Mouse (Mus musculus): ENCODE data around the gene Kcnc4.

The Kcnc4 gene

GRCm38 (mm10) chr3:107454280-107454679 lies 5.1 kb downstream of the Kcnc4 start:
- DNase-seq, result no peak

DNA sequence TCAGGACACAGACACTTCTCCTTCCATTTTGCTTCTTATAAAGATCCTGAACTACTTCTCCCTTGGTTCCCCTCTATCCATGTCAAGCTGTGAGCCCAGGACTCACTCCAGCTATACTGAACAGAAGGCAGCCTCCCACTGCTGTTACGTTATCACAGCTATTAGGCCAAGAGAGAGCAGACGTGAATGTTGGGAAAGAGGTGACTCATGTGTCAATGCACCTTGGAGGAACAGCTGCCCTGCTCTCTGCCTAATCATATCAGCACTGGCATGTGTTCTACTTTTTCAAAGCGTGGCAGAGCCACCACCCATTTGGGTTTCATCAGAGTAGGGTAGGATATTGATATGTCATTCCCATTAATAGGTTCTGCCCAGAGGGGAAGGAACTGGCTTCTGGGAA lies 12.5 kb downstream of the Kcnc4 start:
- no peak for DNase-seq

DNA sequence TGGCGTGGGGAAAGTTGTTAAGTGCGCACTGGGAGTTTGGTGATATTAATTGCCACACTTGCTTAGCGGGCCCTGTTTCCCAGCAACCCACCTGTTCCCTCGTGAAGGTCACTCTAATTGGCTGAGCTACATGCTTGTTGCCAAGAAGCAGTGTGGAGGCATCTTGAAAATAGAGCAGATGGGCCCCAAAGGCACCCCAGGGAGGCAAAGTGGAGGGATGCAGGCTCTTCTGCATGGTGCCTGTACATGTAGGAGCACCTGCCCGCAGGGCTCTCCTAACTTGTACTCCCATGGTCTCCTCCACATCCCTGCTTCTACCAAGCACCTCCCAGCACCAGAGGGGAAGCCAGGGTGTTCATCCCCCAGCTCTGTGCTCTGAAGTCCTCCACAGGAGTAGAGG lies 15.5 kb downstream of the Kcnc4 start:
- no peak for DNase-seq

DNA sequence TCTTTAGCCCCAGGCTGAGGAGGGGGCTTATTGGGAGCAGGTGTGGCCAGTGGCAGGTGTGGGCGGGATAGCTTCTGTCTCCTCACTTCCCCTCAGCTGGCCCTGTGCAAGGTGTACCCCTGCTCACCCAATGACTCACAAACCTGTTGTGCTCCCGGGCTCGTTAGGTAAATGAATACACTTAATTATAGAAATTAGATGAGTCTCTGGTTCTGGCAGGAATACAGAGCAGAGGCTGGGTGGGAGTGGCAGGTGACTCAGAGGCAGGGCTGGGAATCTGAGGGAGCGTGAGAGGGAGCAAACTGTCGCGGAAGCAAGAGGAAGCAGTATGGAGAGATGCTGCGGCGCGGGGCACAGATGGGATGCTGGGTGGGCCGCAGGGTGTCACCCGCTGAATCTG lies 17.2 kb downstream of the Kcnc4 start:
- no peak for DNase-seq

DNA sequence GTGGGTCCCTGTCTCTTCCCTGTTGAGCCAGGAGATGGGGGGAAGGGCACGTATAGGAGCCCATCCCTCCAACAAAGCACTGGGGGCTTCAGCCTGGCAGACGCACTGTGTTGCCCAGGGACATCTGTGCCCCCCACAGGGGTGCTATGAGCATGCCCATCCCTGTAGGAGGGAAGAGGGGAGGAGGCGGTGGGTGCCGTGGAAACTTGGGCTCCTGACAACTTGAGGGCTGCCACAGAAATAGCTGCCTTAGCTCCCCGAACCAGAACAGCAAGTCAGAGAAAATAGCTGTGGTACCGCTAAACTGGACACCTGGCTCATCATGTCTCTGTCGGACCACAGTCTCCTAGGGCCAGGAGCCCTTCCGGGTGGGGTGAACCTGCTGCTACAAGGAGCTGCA lies 18.0 kb downstream of the Kcnc4 start:
- DNase-seq, result no peak

- no peak for DNase-seq
These were observed 20.1 kb downstream of the Kcnc4 start for GRCm38 (mm10) chr3:107439280-107439679.

GRCm38 (mm10) chr3:107437666-107438065 lies 21.7 kb downstream of the Kcnc4 start:
- DNase-seq, result no peak

- no peak for DNase-seq
These were observed 22.9 kb downstream of the Kcnc4 start for GRCm38 (mm10) chr3:107436434-107436833.

GRCm38 (mm10) chr3:107433614-107434013 lies 25.7 kb downstream of the Kcnc4 start:
- no peak for DNase-seq

- DNase-seq, result no peak
These were observed 28.1 kb downstream of the Kcnc4 start for GRCm38 (mm10) chr3:107431268-107431667.

DNA sequence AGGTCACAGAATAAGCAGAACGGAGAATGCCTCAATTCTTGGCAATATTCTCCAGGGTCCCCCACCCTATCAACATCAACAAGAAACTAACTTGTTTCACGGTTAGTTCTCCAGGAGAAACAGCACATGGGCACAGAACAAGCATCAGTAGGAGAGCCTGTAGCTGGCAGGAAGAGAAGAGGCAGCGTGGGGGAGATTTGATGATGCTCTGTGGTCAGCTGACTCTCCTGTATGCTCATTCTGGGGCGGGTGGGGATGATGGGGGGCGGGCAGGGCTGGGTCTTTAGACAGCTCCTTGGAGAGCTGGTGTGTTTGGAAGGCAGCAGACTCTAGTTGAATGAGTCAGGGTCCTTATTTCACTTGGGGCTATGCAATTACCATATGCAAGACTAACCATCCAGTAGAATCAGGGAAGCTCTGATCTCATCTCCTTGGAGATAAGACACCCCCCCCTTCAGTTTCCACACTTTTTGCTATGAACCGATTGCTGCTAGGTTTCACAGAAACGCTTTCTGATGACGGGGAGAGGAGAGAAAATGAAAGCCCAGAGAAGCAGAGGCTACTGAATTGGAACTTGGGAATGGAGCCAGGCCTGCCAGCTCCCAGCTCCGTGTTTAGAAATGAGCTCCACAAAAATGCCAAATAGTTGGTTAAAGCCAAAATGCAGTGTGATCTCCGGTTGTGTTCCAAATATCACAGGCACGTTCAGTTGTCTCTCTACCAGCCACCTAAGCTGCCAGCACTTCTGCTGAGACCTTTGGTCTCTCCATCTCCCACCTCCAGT lies 34.9 kb downstream of the Kcnc4 start:
- DNase-seq, result no peak

DNA sequence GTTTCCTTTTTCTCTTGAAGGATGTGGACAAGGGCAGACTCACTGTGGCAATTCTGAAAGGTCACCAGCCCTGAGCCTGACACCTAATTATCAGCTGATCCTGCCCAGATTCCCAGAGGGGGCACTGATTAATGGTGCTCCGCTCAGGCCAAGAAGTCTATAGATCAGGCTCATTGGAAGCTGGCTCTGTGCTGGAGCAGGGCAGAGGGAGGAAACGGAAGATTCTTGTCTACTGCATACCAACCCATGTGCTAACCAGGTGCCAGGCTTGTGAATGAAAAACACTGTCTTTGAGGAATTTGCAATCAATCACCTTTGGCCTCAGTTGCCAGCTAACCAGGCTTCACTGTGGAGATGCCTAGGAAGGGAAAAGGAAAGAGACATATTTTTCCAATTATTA lies 39.2 kb downstream of the Kcnc4 start:
- DNase-seq, result no peak

DNA sequence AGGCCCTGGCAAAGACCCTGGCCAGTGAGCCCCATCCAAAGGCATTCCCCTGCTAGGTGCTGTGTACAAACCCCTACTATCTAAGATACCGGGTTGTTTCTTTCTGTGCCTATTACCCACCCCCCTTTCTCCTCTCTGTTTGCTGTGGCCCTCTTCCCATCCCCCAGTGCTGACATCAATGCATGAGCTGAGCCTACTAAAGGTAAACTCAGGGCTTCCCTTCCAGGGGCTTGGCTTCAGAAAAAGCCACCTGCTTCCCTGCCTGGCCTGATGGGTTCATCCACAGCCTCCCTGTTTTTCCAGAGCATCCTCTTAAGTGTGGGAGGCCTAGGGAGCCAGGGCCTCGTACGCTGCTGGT lies 42.1 kb downstream of the Kcnc4 start:
- DNase-seq, result no peak

- no peak for DNase-seq
These were observed 42.6 kb downstream of the Kcnc4 start for GRCm38 (mm10) chr3:107416541-107417286.

GRCm38 (mm10) chr3:107413093-107413492 lies 46.3 kb downstream of the Kcnc4 start:
- DNase-seq, result no peak

DNA sequence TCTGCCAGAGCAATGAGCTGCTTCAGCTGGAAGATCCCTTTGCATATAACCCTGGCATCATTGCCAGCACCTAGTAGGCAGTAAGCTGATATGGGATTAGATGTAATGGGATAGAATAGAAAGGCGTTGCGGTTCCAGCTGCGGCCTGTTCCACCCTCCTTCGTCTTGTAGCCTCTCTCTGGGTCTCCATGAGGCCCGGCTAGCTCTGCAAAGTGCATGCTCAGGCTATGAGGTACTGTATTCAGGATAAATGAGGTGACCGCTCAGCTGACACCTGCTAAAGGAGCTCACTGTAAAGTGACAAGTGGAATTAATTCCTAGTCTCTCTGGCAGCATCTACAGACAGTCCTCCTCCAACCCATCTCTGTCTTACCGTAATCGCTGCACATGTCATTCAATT lies 46.8 kb downstream of the Kcnc4 start:
- no peak for DNase-seq

DNA sequence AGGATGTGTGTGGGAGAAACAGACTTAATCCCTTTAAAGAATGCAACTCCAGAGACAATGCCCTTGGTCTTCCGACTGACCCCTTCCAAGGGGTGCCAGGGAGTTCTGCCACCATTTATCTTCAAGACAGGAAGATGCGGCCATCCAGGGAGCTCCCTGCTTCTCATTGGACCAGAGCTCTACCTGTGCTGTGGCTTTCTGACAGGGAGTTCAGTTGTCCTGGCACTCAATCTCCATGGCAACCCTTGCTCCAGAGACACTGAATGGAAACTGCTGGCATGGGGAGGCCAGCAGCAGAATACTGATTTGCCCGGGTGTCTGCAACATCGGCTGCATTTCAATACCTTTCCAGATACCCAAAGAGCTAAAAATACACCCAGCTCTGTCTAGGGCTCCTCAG lies 47.7 kb downstream of the Kcnc4 start:
- DNase-seq, result no peak

- DNase-seq, result no peak
These were observed 58.0 kb downstream of the Kcnc4 start for GRCm38 (mm10) chr3:107401401-107401800.

- DNase-seq, result no peak
These were observed 59.2 kb downstream of the Kcnc4 start for GRCm38 (mm10) chr3:107399991-107400640.

- DNase-seq, result no peak
These were observed 68.2 kb downstream of the Kcnc4 start for GRCm38 (mm10) chr3:107391198-107391597.
